Mouse (Mus musculus) hindbrain, embryonic 16.5 days (tissue): Measurements from ENCODE around the gene Mms22l. TPM values are rescaled to one million over a fixed set of nuclear protein-coding genes. Genes with fewer than 3 reads are reported as not detected.
A peak's percentile ranks its signal among the peaks of the same experiment; 100 is the strongest.

Source experiments
- ATAC-seq: fragments of 200-750 bp; cut with Nextera tagmentation; 2 replicates; pipeline ENCODE4 v1.8.0; 2017; ENCODE audit warnings: moderate TSS enrichment, moderate library complexity
- H3K27ac ChIP-seq: fragments of 300-500 bp; sonication (generic); 2 replicates; pipeline ENCODE4 v1.5.1; 2014; ENCODE audit warnings: low read depth, mild to moderate bottlenecking, control low read depth, low read length, moderate library complexity
- H3K27me3 ChIP-seq: fragments of 300-500 bp; sonication (generic); replicated peaks from 2 replicates; pipeline ENCODE4 v1.6.1; 2014; ENCODE audit warnings: low read length; ENCODE audit not compliant: control insufficient read depth, insufficient read depth
- H3K36me3 ChIP-seq: fragments of 300-500 bp; sonication (generic); 2 replicates; pipeline ENCODE4 v1.6.1; 2014; ENCODE audit warnings: mild to moderate bottlenecking, low read length, moderate library complexity, mixed read lengths; ENCODE audit not compliant: control insufficient read depth, insufficient read depth
- H3K4me1 ChIP-seq: fragments of 300-500 bp; sonication (generic); 2 replicates; pipeline ENCODE4 v1.6.1; 2014; ENCODE audit warnings: low read depth, low read length; ENCODE audit not compliant: control insufficient read depth, insufficient read depth
- H3K4me2 ChIP-seq: fragments of 300-500 bp; sonication (generic); 2 replicates; pipeline ENCODE4 v1.6.1; 2014; ENCODE audit warnings: mild to moderate bottlenecking, low read length, control low read depth, moderate library complexity
- H3K4me3 ChIP-seq: fragments of 300-500 bp; sonication (generic); 2 replicates; pipeline ENCODE4 v1.5.1; 2014; ENCODE audit warnings: mild to moderate bottlenecking, low read length, control low read depth, moderate library complexity
- H3K9ac ChIP-seq: fragments of 300-500 bp; sonication (generic); 2 replicates; pipeline ENCODE4 v1.6.1; 2014; ENCODE audit warnings: low read depth, mild to moderate bottlenecking, control low read depth, low read length, moderate library complexity
- H3K9me3 ChIP-seq: fragments of 300-500 bp; sonication (generic); 2 replicates; pipeline ENCODE4 v1.6.1; 2014; ENCODE audit warnings: mild to moderate bottlenecking, low read length, moderate library complexity; ENCODE audit not compliant: control insufficient read depth
- WGBS: fragments of 180-500 bp; shearing (Covaris S2); extraction: QIAGEN DNeasy Blood & Tissue Kit; methylation state at CpG from one replicate; pipeline ENCODE4 v1.1.7; 2014; 5-methylcytosine and 5-hydroxymethylcytosine counted together
- polyA plus RNA-seq: library from polyadenylated mRNA; unstranded; fragments of >200 nt; fragmentation: Nextera tagmentation; extraction: Ambion mirVana; gene quantifications from 2 replicates; pipeline ENCODE4 v1.2.1, GENCODE M21; 2015

Gene Mms22l
- polyA plus RNA-seq, 1 experiment from 2014 or later = 5.6 TPM

DNA sequence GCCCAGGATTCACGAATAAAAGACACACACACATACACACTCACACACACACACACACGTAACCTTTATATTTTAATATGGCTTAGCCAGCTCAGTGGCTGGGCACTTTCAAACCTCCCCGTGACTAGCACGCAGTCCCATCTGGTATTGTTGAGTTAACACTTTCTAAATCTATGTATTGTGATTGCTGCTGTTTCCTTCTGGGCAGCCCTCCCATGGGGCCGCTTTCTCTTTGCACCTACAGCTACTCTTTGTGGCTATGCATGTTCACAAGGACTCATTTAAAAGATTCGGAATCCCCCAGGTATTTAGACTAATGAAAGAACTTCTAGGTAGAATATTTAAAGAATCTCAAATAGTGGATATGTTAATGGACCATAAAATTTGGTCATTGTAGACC is 105.5 kb downstream of the Mms22l start:
- Histone ChIP-seq H3K27ac (no peak overlapping the region), H3K4me2 (no peak overlapping the region), H3K9ac (no peak overlapping the region), H3K9me3 (no peaks in the 10 kb centered on the region), H3K4me3 (no peak overlapping the region), H3K36me3 (no peaks in the 10 kb centered on the region), H3K27me3 (no peaks in the 10 kb centered on the region), H3K4me1 (no peaks in the 10 kb centered on the region)
- no peak for ATAC-seq
- WGBS = 92% methylated on average over 6 of the region's 6 CpGs

- no peaks in the 10 kb centered on the region for H3K4me1 ChIP-seq
- H3K27ac ChIP-seq = no peak overlapping the region
- no peak overlapping the region for H3K4me2 ChIP-seq
- ATAC-seq = no peak
- H3K36me3 ChIP-seq = no peaks in the 10 kb centered on the region
- no peak overlapping the region for H3K4me3 ChIP-seq
- no peak overlapping the region for H3K9ac ChIP-seq
- 85% methylated on average over 3 of the region's 3 CpGs for WGBS
- H3K9me3 ChIP-seq = no peaks in the 10 kb centered on the region
- no peaks in the 10 kb centered on the region for H3K27me3 ChIP-seq
Measured at GRCm38 (mm10) chr4:24609085-24609484, 112.8 kb downstream of the Mms22l start.

DNA sequence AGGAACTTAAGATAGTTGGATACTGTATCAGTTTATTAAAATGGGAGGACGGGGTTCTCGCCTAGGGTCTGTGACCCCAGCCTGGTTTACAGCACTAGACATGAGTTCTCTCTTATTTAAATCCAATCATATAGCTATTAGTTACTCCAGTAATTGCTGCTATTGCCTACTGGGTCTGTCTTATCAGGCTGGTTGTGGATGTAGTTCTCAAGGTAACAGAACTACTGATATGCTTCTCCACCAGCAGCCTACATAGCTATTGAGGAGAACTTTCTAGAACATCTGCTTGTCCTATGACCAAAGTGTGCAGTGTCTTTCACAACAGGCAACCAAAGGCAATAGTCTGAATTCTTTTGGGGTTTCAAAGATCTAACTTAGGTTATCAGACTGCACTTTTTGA is 113.3 kb downstream of the Mms22l start:
- H3K36me3 ChIP-seq = no peaks in the 10 kb centered on the region
- no peak overlapping the region for H3K4me2 ChIP-seq
- no peaks in the 10 kb centered on the region for H3K9me3 ChIP-seq
- H3K27me3 ChIP-seq = no peaks in the 10 kb centered on the region
- ATAC-seq = no peak
- WGBS = 91% methylated on average over 2 of the region's 2 CpGs
- H3K4me1 ChIP-seq = no peaks in the 10 kb centered on the region
- no peak overlapping the region for H3K9ac ChIP-seq
- no peak overlapping the region for H3K4me3 ChIP-seq
- H3K27ac ChIP-seq = no peak overlapping the region

DNA sequence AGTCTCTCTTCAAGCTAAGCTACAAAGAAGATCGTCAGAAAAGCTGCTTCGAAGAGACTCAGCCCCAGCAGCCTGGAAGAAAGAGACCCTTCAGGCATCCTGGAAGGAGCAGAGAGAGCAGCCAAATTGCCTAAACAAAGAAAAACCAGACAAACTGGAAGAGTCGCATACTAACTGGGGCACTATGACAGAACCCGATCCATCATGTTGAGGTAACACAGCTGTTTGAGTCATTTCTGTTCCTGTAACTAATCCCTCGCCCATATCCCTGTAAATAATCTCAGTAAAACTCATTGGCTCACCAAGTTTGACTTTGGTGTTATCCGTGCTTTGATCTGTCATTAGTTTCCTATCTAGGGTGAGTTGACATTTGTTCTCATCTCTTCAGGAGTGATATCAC is 123.8 kb downstream of the Mms22l start:
- ATAC-seq = peak; percentile 61
- H3K9ac ChIP-seq = no peak overlapping the region
- 79% methylated on average over 6 of the region's 6 CpGs for WGBS

DNA sequence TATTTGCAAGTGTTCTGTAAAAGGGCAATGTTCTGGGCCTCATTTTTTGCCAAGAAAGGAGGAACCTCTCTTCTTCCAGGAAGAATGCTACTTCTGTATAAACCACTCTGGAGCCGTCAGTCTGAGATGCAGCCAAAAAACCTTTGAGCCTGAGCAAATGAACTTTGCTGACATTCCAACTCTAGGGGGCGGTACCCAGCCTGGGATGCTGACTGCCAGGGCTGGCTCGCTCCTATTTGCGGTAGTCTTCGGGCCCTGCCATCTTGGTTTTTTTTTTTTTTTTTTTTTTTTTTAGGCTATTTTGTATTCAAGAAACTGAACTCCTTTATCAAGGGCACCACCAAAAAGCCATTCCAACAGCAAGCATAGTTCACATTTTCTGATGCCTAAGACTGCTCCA is 124.2 kb downstream of the Mms22l start:
- ATAC-seq = peak; percentile 55; the same call in 1 of the 2 replicates
- 73% methylated on average over 5 of the region's 5 CpGs for WGBS

More for the DNA sequence above, 123.8 kb downstream of the Mms22l start:
- Histone ChIP-seq H3K4me1 (no peaks in the 10 kb centered on the region), H3K36me3 (no peaks in the 10 kb centered on the region), H3K9me3 (no peaks in the 10 kb centered on the region), H3K4me2 (no peak overlapping the region), H3K4me3 (no peak overlapping the region), H3K27ac (no peak overlapping the region), H3K27me3 (no peaks in the 10 kb centered on the region)

DNA sequence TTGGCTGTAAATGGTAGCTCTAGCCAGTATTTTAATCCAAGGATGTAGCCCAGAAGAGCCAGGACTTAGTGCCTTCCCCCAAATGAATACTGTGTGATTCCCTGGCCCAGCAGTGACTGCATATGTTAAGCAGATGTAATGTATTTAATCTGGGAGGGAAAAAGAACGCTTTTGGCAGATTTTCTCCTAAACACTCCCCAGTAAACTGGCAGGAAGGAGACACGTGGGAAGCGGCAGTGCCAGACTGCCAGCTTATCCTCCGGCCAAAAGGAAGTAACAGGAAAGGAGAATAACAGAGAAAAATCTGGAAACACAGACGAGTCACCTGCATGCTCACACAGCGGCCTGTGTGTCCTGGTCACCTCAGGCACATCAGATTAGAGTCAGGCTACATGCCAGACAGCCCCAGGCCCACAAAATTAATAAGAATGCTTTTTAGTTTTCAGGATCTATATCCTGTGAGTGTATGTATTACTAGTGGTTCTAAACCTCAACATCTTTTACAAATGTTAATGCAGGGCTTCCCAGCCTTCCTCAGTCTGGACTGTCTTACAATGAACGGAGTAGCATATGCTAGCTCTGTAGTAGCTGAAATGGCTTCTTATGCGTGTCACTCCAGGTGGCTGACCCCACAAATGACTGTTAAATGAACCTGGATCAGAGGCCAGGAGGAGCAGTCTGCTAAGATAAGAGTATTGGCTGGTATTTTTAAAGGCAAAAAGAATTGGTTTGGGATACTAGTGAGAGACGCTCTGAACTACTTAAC is 125.4 kb downstream of the Mms22l start:
- Histone ChIP-seq H3K9me3 (no peaks in the 10 kb centered on the region), H3K27ac (no peak overlapping the region), H3K4me3 (no peak overlapping the region), H3K36me3 (no peaks in the 10 kb centered on the region), H3K27me3 (no peaks in the 10 kb centered on the region), H3K4me2 (no peak overlapping the region), H3K9ac (no peak overlapping the region), H3K4me1 (no peaks in the 10 kb centered on the region)
- peak; percentile 53 for ATAC-seq
- WGBS = 65% methylated on average over 9 of the region's 9 CpGs

More for the DNA sequence above, 124.2 kb downstream of the Mms22l start:
- H3K36me3 ChIP-seq = no peaks in the 10 kb centered on the region
- H3K4me1 ChIP-seq = no peaks in the 10 kb centered on the region
- H3K9ac ChIP-seq = no peak overlapping the region
- no peak overlapping the region for H3K4me2 ChIP-seq
- no peaks in the 10 kb centered on the region for H3K27me3 ChIP-seq
- H3K4me3 ChIP-seq = no peak overlapping the region
- no peaks in the 10 kb centered on the region for H3K9me3 ChIP-seq
- H3K27ac ChIP-seq = no peak overlapping the region

DNA sequence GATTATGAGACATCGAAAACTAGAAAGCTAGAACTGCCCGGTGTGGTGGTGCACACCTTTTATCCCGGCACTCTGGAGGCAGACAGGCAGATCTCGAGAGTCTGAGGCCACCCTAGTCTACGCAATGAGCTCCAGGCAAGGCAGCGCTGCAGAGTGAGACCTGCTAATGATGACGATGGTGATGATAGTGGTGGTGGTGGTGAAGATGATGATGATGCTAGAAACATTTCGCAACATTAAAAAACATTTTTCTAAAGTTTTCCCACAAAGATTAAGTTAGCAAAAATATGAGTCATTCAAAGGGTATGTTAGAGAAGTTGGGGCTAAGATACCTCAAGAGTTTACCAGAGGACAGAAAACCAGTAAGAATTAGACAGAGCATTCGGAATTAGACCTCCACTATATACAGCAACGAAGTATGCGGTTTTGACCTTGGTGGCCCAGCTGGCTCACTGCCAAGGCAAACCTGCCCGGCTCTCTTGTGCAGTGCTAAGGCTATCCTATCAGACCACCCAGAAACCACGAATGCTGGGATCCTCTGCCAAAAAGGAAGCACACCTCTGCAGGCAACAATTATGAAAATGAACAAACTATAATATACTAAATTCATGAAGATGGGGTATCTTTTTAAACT is 129.8 kb downstream of the Mms22l start:
- H3K27ac ChIP-seq = no peak overlapping the region
- no peaks in the 10 kb centered on the region for H3K9me3 ChIP-seq
- H3K27me3 ChIP-seq = no peaks in the 10 kb centered on the region
- no peaks in the 10 kb centered on the region for H3K36me3 ChIP-seq
- WGBS = 78% methylated on average over 13 of the region's 13 CpGs
- H3K9ac ChIP-seq = no peak overlapping the region
- no peak overlapping the region for H3K4me2 ChIP-seq
- peaks cover under 1% of the 10 kb centered on the region for H3K4me1 ChIP-seq
- H3K4me3 ChIP-seq = no peak overlapping the region
- no peak for ATAC-seq

- Histone ChIP-seq H3K36me3 (no peaks in the 10 kb centered on the region), H3K9ac (no peak overlapping the region), H3K27ac (no peak overlapping the region), H3K9me3 (no peaks in the 10 kb centered on the region), H3K4me1 (peaks cover 4% of the 10 kb centered on the region), H3K4me2 (no peak overlapping the region), H3K4me3 (no peak overlapping the region), H3K27me3 (no peaks in the 10 kb centered on the region)
- WGBS = 76% methylated on average over 4 of the region's 4 CpGs
- ATAC-seq = no peak
Measured at GRCm38 (mm10) chr4:24626686-24627085, 130.4 kb downstream of the Mms22l start.

DNA sequence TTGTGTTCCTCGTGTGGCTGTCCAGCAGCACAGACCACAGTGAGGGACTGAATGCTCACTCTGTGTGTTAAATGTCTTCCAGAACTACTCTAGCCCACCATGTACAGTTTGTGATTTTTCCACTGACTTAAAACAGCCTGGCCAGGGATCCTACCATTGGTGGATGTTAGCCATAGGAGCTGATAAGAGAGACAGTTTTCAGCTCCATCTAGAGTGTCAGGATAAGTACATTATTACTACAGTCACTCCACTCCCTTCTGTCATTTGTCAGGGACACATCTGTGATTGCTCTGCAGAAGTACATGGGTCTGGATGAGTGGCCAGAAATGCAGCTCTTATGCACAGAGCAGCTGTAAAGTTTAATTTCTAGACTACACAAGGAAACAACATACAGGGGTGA is 131.6 kb downstream of the Mms22l start:
- Histone ChIP-seq H3K9ac (no peak overlapping the region), H3K27ac (no peak overlapping the region), H3K27me3 (no peaks in the 10 kb centered on the region), H3K4me3 (no peak overlapping the region), H3K36me3 (no peaks in the 10 kb centered on the region), H3K4me1 (peaks cover 4% of the 10 kb centered on the region), H3K9me3 (no peaks in the 10 kb centered on the region), H3K4me2 (no peak overlapping the region)
- 54% methylated on average over 1 of the region's 1 CpGs for WGBS
- ATAC-seq = no peak
